Mouse (Mus musculus): Measurements from ENCODE around the gene Cstf1.

Gene Cstf1

DNA sequence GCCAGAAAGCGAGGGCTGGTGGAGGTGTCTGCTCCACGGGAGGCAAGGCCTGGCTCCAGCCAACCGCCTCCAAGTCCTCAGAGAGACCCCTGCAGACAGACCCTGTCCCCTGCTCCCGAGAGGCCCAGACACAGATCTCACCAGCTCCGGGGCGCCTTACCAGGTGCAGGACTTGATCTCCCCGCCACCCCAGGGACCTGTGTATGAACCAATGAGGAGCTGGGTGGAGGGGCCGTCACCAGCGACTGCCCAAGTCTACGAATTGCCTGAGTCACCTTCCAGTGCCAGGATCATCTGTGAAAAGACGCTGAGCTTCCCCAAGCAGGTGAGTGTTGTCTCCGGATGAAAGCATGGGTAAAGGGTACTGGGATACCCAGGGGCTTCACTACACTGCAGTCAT lies 45.7 kb downstream of the Cstf1 start:
- DNase-seq (ENCODE audit: low read depth, low spot score) = no peak

DNA sequence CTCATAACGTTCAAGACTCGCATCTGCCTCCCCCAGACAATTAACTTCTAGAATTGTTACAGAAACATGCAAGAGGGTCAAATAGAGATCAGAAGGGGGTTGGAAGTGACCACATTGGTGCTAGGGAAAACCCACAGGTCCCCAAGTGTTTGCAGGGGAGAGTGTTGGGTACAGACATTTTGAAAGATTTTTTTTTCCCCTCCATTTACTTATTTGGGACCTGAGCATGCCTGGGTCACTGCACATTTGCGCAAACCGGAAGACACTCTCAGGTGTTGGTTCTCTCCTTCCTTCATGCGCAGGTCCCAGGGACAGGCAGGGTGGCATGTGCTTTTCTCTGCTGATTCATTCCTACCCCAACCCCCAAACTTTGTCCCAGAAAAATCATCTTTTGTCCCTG lies 46.4 kb downstream of the Cstf1 start:
- no peak for DNase-seq (ENCODE audit: low read depth, low spot score)

DNA sequence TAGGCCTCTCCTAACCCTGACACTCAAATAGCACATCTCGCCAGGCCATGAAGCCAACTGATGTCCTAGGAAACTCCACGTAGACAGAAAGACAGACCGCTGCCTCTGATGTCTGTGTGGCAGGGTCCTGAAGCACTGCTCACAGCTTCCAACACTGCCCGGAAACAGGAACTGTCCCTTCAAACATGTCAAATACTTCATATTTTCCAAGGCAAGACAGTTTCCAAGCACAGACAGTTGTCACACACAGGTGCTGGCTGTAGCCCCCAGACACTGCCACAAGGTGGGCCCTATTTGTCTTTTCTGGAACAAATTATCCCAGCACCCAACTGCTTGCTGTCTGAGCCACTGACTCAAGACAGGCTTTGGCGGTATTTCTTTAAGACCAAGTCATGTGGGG lies 47.7 kb downstream of the Cstf1 start:
- DNase-seq (ENCODE audit: low read depth, low spot score) = no peak

DNA sequence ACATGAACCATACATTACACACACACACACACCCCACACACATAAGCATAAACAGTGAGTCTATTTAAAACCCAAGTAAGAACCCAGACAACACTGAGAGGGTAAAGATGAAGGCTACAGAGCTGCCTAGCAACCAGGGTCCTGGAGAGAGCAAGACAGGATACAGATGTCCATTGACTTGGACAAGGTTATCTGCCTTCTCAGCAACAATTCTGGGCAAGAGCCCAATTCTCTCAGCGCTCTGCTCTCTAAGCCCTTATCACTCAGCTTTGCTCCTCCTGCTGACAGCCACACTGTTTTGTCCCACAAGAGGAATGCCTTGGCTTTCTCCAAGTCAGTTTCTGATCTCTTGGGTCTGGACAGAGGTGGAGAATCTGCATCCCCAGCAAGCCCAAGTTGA lies 60.1 kb downstream of the Cstf1 start:
- DNase-seq (ENCODE audit: low read depth, low spot score) = no peak

Data from forelimb bud, embryonic 11.5 days (tissue).